Comparison of ENCODE assay signal across 29 mouse cellular contexts in the genomic region with DNA sequence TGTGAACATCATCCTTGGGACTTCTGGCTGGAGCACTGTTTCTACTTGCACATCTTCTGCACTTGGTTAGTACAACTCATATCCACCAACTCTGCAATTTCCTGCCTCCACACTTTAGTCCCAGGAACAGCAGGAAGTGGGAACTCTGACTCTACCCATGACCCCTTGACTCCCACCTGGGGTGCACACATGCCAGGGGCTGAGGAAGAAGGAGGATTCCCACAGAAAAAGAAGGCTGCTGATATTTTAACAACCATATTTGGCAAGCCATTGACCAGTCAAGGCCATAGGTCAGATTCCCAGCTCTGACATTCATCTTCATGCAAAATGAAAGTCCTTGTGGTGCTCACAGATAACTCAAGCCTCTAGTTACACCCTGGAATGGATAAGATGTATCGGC.
DNase-seq lines count a peak whose midpoint lies in the region; ATAC-seq lines count a peak whose summit lies in the region.
"Had no signal": no experiment of that assay in that cellular context is flagged by ENCODE, and none has a peak within 500 bp of the region (broad histone marks: within the 10 kb centered on the region; RNA-seq: fewer than 3 reads in every experiment).

No protein-coding gene starts in this region.

- H3K9ac ChIP-seq in forebrain, embryonic 11.5 days (ENCODE audit: low read length) = no peak overlapping the region
- no peak overlapping the region for H3K9ac ChIP-seq in forebrain, embryonic 14.5 days (ENCODE audit: low read length)
- H3K9ac ChIP-seq in midbrain, embryonic 15.5 days = no peak overlapping the region
- H3K9ac ChIP-seq: embryonic facial prominence, embryonic 12.5 days; forebrain, embryonic 13.5 days; heart, embryonic 12.5 days; hindbrain, embryonic 14.5 days; intestine, embryonic 15.5 days; limb, embryonic 12.5 days; liver, postnatal 0 days; stomach, embryonic 15.5 days had no signal

- no peak for ATAC-seq in forebrain, embryonic 11.5 days (replicated peaks; ENCODE audit: low FRiP score)
- ATAC-seq in forebrain, embryonic 14.5 days = no peak
- ATAC-seq in midbrain, embryonic 15.5 days (replicated peaks) = no peak
- ATAC-seq in megakaryocyte, adult 5-6 weeks (ENCODE audit: poor library complexity, severe bottlenecking) = no peak
- ATAC-seq: forebrain, embryonic 13.5 days; intestine, embryonic 15.5 days; liver, postnatal 0 days had no signal

- no peak overlapping the region for H3K27ac ChIP-seq in forebrain, embryonic 11.5 days (ENCODE audit: low read depth, low read length)
- H3K27ac ChIP-seq in forebrain, embryonic 14.5 days (ENCODE audit: low read depth, low read length) = no peak overlapping the region
- no peak overlapping the region for H3K27ac ChIP-seq in midbrain, embryonic 10.5 days (replicated peaks)
- H3K27ac ChIP-seq in midbrain, embryonic 15.5 days = no peak overlapping the region
- peak overlapping the region; percentile 19; the same call in 1 of the 2 replicates for H3K27ac ChIP-seq in embryonic facial prominence, embryonic 10.5 days (replicated peaks)
- H3K27ac ChIP-seq: forebrain, embryonic 13.5 days; gastrocnemius, adult 2 months; hindbrain, embryonic 14.5 days; intestine, embryonic 15.5 days; stomach, embryonic 15.5 days had no signal

- peaks cover 66% of the 10 kb centered on the region for H3K27me3 ChIP-seq in forebrain, embryonic 11.5 days (ENCODE audit: control insufficient read depth, insufficient read depth, low read length)
- H3K27me3 ChIP-seq in forebrain, embryonic 14.5 days (replicated peaks; ENCODE audit: control insufficient read depth, insufficient read depth, low read length) = peaks cover 45% of the 10 kb centered on the region
- peaks cover 50% of the 10 kb centered on the region for H3K27me3 ChIP-seq in midbrain, embryonic 10.5 days (ENCODE audit: low read depth, poor library complexity, severe bottlenecking)
- no peaks in the 10 kb centered on the region for H3K27me3 ChIP-seq in midbrain, embryonic 15.5 days (replicated peaks)
- H3K27me3 ChIP-seq in embryonic facial prominence, embryonic 10.5 days (replicated peaks; ENCODE audit: low read depth, poor library complexity, severe bottlenecking) = peaks cover 46% of the 10 kb centered on the region
- H3K27me3 ChIP-seq: embryonic facial prominence, embryonic 12.5 days; heart, embryonic 12.5 days; intestine, embryonic 15.5 days; limb, embryonic 12.5 days; stomach, embryonic 15.5 days had no signal

- H3K36me3 ChIP-seq in forebrain, embryonic 11.5 days (ENCODE audit: control insufficient read depth, insufficient read depth, low read length) = no peaks in the 10 kb centered on the region
- no peaks in the 10 kb centered on the region for H3K36me3 ChIP-seq in forebrain, embryonic 14.5 days (ENCODE audit: control insufficient read depth, insufficient read depth, low read length)
- no peaks in the 10 kb centered on the region for H3K36me3 ChIP-seq in midbrain, embryonic 10.5 days
- H3K36me3 ChIP-seq in midbrain, embryonic 15.5 days (replicated peaks) = no peaks in the 10 kb centered on the region
- no peaks in the 10 kb centered on the region for H3K36me3 ChIP-seq in embryonic facial prominence, embryonic 10.5 days (replicated peaks)
- H3K36me3 ChIP-seq: embryonic facial prominence, embryonic 12.5 days; heart, embryonic 12.5 days; intestine, embryonic 15.5 days; limb, embryonic 12.5 days; stomach, embryonic 15.5 days had no signal

- H3K4me2 ChIP-seq in forebrain, embryonic 11.5 days (ENCODE audit: low read depth, low read length, severe bottlenecking) = no peak overlapping the region
- H3K4me2 ChIP-seq in forebrain, embryonic 14.5 days (ENCODE audit: low read length) = no peak overlapping the region
- no peak overlapping the region for H3K4me2 ChIP-seq in midbrain, embryonic 15.5 days
- H3K4me2 ChIP-seq: embryonic facial prominence, embryonic 12.5 days; forebrain, embryonic 13.5 days; heart, embryonic 12.5 days; hindbrain, embryonic 14.5 days; intestine, embryonic 15.5 days; limb, embryonic 12.5 days; liver, embryonic 11.5 days; stomach, embryonic 15.5 days had no signal

- H3K4me3 ChIP-seq in forebrain, embryonic 11.5 days (ENCODE audit: low read depth, low read length) = no peak overlapping the region
- H3K4me3 ChIP-seq in forebrain, embryonic 14.5 days (ENCODE audit: low read depth, low read length) = no peak overlapping the region
- no peak overlapping the region for H3K4me3 ChIP-seq in midbrain, embryonic 10.5 days
- no peak overlapping the region for H3K4me3 ChIP-seq in midbrain, embryonic 15.5 days
- H3K4me3 ChIP-seq in embryonic facial prominence, embryonic 10.5 days = no peak overlapping the region
- H3K4me3 ChIP-seq: embryonic facial prominence, embryonic 12.5 days; erythroblast, embryonic 14.5 days; forebrain, embryonic 13.5 days; gastrocnemius, adult 2 months; heart, embryonic 12.5 days; intestine, embryonic 15.5 days; limb, embryonic 12.5 days; stomach, embryonic 15.5 days had no signal

- H3K9me3 ChIP-seq in forebrain, embryonic 11.5 days (ENCODE audit: control insufficient read depth, low read length) = no peaks in the 10 kb centered on the region
- H3K9me3 ChIP-seq in forebrain, embryonic 14.5 days (replicated peaks; ENCODE audit: control insufficient read depth, low read length) = no peaks in the 10 kb centered on the region
- H3K9me3 ChIP-seq in midbrain, embryonic 10.5 days (replicated peaks) = no peaks in the 10 kb centered on the region
- H3K9me3 ChIP-seq in midbrain, embryonic 15.5 days = no peaks in the 10 kb centered on the region
- no peaks in the 10 kb centered on the region for H3K9me3 ChIP-seq in embryonic facial prominence, embryonic 10.5 days
- H3K9me3 ChIP-seq: embryonic facial prominence, embryonic 12.5 days; forebrain, embryonic 13.5 days; heart, embryonic 12.5 days; intestine, embryonic 15.5 days; limb, embryonic 12.5 days; stomach, embryonic 15.5 days had no signal

- WGBS in forebrain, embryonic 11.5 days = 96% methylated on average over 1 of the region's 1 CpGs
- WGBS in forebrain, embryonic 14.5 days = 88% methylated on average over 1 of the region's 1 CpGs
- 82% methylated on average over 1 of the region's 1 CpGs for WGBS in midbrain, embryonic 10.5 days
- WGBS in midbrain, embryonic 15.5 days = 87% methylated on average over 1 of the region's 1 CpGs
- 55% methylated on average over 1 of the region's 1 CpGs for WGBS in embryonic facial prominence, embryonic 10.5 days

- DNase-seq in forebrain, embryonic 11.5 days (ENCODE audit: low spot score) = peak; percentile 52
- no peak for DNase-seq in forebrain, embryonic 14.5 days (ENCODE audit: low spot score)
- peak; percentile 48 for DNase-seq in midbrain, embryonic 10.5 days (ENCODE audit: low spot score)
- DNase-seq in embryonic facial prominence, embryonic 10.5 days (ENCODE audit: low spot score) = no peak
- DNase-seq in yolk sac, embryonic 10.5 days (ENCODE audit: low spot score) = peak; percentile 9
- no peak for DNase-seq in left cerebral cortex, adult 9 months (ENCODE audit: low spot score in 2 of 2)
- DNase-seq: adrenal gland, postnatal 25 days; cerebellum, adult 8-10 months; cerebellum, postnatal 36 days; gastrocnemius, adult 2 months; heart, postnatal 14 days; kidney, adult 8-10 months; kidney, postnatal 10 days; liver, postnatal 0 days; lung, postnatal 36 days; right cerebral cortex, adult 18-20 months; right cerebral cortex, postnatal 4 days; thymus, postnatal 25 days had no signal

- H3K4me1 ChIP-seq in forebrain, embryonic 11.5 days (replicated peaks; ENCODE audit: control insufficient read depth, insufficient read depth, low read length) = peaks cover 6% of the 10 kb centered on the region; the same call in 1 of the 2 replicates
- peaks cover 2% of the 10 kb centered on the region; the same call in 1 of the 2 replicates for H3K4me1 ChIP-seq in forebrain, embryonic 14.5 days (ENCODE audit: control insufficient read depth, insufficient read depth, low read length)
- H3K4me1 ChIP-seq in midbrain, embryonic 10.5 days = peaks cover 31% of the 10 kb centered on the region
- H3K4me1 ChIP-seq in midbrain, embryonic 15.5 days = 0 out of 2 replicates have a peak, but pooled peaks cover 6% of the 10 kb centered on the region
- H3K4me1 ChIP-seq in embryonic facial prominence, embryonic 10.5 days = peaks cover 31% of the 10 kb centered on the region
- H3K4me1 ChIP-seq: heart, embryonic 12.5 days; intestine, embryonic 15.5 days; stomach, embryonic 15.5 days had no signal

Comparison
In these comparisons a context has a peak if more than half of its experiments do, and no peak if none do; other contexts are left out.
1. DNase-seq: peak in forebrain, embryonic 11.5 days (single experiment), midbrain, embryonic 10.5 days (single experiment) and yolk sac, embryonic 10.5 days (single experiment); none in forebrain, embryonic 14.5 days (single experiment), embryonic facial prominence, embryonic 10.5 days (single experiment) and left cerebral cortex, adult 9 months (0 of 2).